8 mouse cellular contexts compared by ENCODE assay signal in genomic region chr10:26890269-26890955, GRCm38 (mm10).
DNase-seq lines count a peak whose midpoint lies in the region; ATAC-seq lines count a peak whose summit lies in the region.

No protein-coding gene starts in this region.

- 3% methylated on average over 4 of the region's 4 CpGs for WGBS in hindbrain, embryonic 15.5 days
- 7% methylated on average over 4 of the region's 4 CpGs for WGBS in midbrain, embryonic 10.5 days

- H3K4me3 ChIP-seq in hindbrain, embryonic 15.5 days, result no peak overlapping the region
- H3K4me3 ChIP-seq in midbrain, embryonic 10.5 days, result no peak overlapping the region

- no peak overlapping the region for H3K9ac ChIP-seq in hindbrain, embryonic 15.5 days

- H3K27ac ChIP-seq in hindbrain, embryonic 15.5 days (replicated peaks), result peak overlapping the region; percentile 51; the same call in 1 of the 2 replicates
- no peak overlapping the region for H3K27ac ChIP-seq in midbrain, embryonic 10.5 days (replicated peaks)

- no peaks in the 10 kb centered on the region for H3K9me3 ChIP-seq in hindbrain, embryonic 15.5 days
- no peaks in the 10 kb centered on the region for H3K9me3 ChIP-seq in midbrain, embryonic 10.5 days (replicated peaks)

- H3K4me2 ChIP-seq in hindbrain, embryonic 15.5 days, result no peak overlapping the region

- no peaks in the 10 kb centered on the region; the same call in 1 of the 2 replicates for H3K4me1 ChIP-seq in hindbrain, embryonic 15.5 days (replicated peaks)
- H3K4me1 ChIP-seq in midbrain, embryonic 10.5 days, result peaks cover 4% of the 10 kb centered on the region; the same call in 1 of the 2 replicates

- ATAC-seq in cerebellum, adult (ENCODE audit: insufficient number of reproducible peaks, low FRiP score, low TSS enrichment), result no peak
- ATAC-seq in frontal cortex, adult (ENCODE audit: low TSS enrichment), result peak; percentile 67
- ATAC-seq in hindbrain, embryonic 15.5 days (ENCODE audit: low FRiP score, low read depth), result peak; percentile 88

- no peaks in the 10 kb centered on the region for H3K36me3 ChIP-seq in hindbrain, embryonic 15.5 days
- no peaks in the 10 kb centered on the region for H3K36me3 ChIP-seq in midbrain, embryonic 10.5 days

- DNase-seq in cerebellum, adult 11 months, result peak; percentile 2
- peak; percentile 21 for DNase-seq in cerebellum, adult 8-10 months
- peak; percentile 59 to 82 for DNase-seq in layer of hippocampus, postnatal 14 days (ENCODE audit: low spot score in 2 of 2)
- peak; percentile 71 for DNase-seq in midbrain, embryonic 10.5 days (ENCODE audit: low spot score)
- DNase-seq in right cerebral cortex, postnatal 14 days, result peak; percentile 42

- no peaks in the 10 kb centered on the region for H3K27me3 ChIP-seq in hindbrain, embryonic 15.5 days
- H3K27me3 ChIP-seq in midbrain, embryonic 10.5 days (ENCODE audit: low read depth, poor library complexity, severe bottlenecking), result no peaks in the 10 kb centered on the region

Comparison
In these comparisons a context has a peak if more than half of its experiments do, and no peak if none do; other contexts are left out.
1. DNase-seq: peak in every context shown above with its lines; median percentile 71 in midbrain, embryonic 10.5 days; 70 in layer of hippocampus, postnatal 14 days; 42 in right cerebral cortex, postnatal 14 days; 21 in cerebellum, adult 8-10 months; 2 in cerebellum, adult 11 months.